Mouse (Mus musculus) heart, postnatal 10 days (tissue): ENCODE measurements around the gene Nudt14. TPM values are rescaled to one million over a fixed set of nuclear protein-coding genes. Genes with fewer than 3 reads are reported as not detected.
A peak's percentile ranks its signal among the peaks of the same experiment; 100 is the strongest.

Source experiments
- DNase-seq, 2 experiments: peaks; one replicate each; pipeline ENCODE4 v3.0.0; 2021
- intact Hi-C: fragments of 180-260 bp; cut with DNase I; formaldehyde crosslinking; loops from one replicate; pipeline ENCODE4 v1.15.1; 2025
- microRNA-seq, 2 experiments: library from miRNA; unstranded; fragments of <30 nt; microRNA quantifications; one replicate each; pipeline ENCODE4 v1.2.0; 2022
- total RNA-seq, 2 experiments: library from RNA; stranded (reverse); gene quantifications; 2 replicates each; pipeline ENCODE4 v1.2.3; 2021

Gene Nudt14
- total RNA-seq, 2 experiments from 2014 or later = 11.7 to 11.8 TPM

DNA sequence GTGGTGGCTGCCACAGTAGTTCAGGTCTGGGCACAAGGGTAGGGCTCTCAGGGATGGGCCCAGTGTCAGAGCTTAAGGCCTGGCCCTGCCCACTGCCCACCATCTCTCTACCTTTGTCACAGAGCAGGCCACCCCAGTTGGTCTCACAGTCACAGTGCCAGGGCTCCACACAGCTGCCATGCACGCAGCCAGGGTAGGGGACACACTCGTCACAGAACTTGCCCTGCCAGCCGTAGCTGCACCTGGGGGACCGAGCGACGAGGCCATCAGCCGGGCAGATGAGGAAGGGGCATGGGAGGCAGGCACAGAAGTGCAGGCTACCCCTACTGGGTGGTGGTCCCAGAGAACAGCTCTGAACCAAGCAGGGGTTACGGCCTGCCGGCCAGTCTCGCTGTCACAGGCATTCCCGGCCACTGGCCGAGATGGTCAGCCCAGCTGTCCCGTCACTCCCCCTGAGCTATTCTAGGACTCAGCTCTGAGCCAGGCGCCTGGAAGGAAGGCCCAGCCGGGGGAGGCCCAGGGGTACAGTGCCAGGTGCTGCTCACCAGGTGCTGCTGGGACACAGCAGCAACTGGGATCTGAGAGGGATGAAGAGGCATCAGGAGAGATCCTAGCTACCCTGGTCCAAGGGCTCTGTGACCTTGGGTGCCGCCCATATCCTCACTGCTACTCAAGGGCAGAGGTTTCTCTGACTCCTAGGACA is 25.1 kb downstream of the Nudt14 start:
- intact Hi-C loops = loop anchor here (5.0 kb wide), 1 partner anchor 40 kb away; no protein-coding TSS in a partner anchor
- DNase-seq = peak; percentile 74 to 77

DNA sequence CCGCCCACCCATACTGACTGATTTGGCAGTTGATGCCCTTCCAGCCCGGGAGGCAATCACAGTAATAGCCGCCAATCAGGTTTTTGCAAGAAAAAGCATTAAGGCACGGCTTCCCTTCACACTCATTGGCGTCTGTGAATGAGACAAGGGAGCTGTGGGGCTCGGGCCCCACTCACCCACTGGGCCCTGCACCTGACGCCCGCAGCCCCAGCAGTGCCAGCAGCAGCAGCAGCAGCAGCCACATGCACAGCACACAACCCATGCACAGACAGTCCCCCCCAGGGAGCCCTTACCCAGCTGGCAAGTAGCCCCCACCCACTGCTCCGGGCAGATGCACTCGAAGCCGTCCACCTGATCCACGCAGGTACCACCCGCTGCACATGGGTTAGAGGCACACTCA is 26.3 kb downstream of the Nudt14 start:
- intact Hi-C loops = loop anchor here (5.0 kb wide), 1 partner anchor 38 kb away; no protein-coding TSS in a partner anchor
- DNase-seq = no peak

DNA sequence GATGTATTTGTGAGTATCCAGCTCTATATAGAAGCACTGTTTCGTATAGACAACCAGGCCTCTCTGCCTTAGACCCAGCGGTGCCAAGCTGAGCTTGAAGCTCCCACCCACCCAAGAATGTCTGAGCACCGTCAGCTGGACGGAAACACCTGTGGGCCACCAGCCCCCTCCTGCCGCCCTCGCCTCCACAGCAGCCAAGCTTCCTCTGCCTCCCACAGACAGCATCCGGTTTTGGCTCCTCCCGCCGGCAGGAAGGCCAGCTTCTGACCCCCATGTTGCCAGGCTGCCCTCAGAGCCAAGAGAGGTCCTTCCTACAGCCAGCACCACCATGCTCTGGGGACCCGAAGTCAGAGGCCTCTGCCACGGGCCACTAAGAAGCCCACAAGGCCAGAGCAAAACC is 27.4 kb downstream of the Nudt14 start:
- peak in 1 of 2 experiments; percentile 50 for DNase-seq

DNA sequence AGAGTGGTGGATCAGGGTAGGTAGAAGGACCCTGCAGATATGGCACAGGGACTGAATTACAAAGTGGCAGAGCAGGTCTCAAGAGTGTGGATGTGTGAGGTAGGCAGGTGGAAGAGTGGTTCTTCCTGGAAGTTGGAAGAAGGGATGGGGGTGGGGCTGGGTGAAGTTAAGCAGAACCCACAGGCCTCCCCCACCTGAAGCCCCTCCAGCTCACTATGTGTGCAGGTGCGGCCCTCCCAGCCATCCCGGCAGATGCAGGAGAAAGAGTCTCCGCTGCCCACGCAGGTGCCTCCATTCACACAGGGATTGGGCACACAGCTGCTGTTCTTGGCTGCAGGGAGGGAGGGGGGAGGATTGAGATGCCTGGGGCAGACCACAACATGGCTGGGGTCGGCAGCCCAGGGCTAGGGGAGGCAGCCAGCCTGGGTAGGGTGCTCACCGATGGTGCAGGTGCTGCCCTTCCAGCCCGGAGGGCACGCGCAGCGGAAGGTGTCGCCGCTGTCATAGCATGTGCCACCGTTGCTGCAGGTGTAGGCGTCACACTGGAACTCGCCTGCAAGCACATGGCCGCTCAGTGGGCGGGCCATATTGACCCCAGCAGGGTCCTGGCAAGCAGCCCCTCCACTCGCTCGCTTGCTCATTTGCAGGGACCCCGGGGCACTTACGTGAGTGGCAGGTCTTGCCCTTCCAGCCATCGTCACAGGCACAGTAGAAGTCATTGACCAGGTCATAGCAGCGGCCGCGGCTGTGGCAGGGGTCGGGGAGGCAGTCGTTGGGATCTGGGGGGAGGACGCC is 28.8 kb downstream of the Nudt14 start:
- DNase-seq = no peak
- intact Hi-C loops = no loop called here

More for the DNA sequence above, 27.4 kb downstream of the Nudt14 start:
- intact Hi-C loops = no loop called here

DNA sequence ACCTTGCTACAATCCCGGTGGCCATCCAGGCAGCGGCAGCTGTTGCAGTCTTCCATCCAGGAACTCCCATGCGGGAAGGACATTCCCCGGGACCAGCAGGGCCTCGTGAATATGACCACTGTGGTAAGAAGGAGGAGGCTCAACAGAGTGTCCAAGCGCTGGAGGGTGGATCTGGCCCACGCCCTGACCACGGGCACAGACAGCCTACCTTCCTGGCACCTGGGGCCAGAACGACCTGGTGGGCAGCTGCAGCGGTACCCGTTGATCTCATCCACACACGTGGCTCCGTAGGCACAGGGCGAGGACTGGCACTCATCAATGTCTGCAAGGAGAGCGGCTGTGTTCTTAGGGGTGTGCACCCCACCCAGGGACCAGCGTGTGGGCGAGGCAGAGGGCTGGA is 30.2 kb downstream of the Nudt14 start:
- intact Hi-C loops = no loop called here
- DNase-seq = no peak

DNA sequence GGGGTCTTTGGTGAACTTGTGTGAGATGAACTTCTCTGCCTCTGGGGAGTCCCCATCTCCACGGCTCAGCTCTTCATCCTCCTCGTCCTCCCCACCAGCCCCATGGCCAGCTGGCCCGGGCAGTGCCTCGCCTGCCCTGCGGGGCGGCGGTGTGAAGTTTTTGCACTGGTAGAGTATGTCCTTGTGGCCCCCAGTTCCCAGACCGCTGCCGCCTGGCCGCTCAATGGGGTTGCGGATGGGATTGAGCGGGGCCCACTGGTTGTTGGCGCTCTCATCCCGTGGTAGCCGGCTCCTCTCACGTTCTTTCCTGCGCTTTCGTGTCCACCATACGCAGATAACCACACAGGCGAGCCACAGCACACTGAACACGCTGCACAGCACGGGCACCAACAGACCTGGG is 32.9 kb downstream of the Nudt14 start:
- intact Hi-C loops = no loop called here
- no peak for DNase-seq

DNA sequence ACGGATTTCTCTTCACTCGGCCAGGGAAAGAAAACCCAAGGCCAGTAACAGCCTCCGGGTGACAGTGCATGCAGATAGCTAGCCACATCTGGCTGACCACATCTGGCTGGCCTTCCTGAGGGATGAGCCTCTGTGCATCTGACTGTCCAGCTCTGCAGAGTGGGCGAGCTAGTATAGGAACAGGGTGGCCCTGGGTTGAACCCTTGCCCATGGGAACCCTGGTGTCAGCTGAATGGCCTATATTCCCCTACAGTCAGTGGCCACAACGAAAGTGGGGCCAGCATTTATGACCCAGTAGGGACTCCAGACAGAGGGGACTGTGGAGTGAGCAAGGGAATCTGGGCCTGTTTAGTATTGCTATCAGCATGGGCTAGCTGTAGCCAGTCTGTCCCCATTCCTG is 36.9 kb downstream of the Nudt14 start:
- DNase-seq = no peak
- intact Hi-C loops = no loop called here

DNA sequence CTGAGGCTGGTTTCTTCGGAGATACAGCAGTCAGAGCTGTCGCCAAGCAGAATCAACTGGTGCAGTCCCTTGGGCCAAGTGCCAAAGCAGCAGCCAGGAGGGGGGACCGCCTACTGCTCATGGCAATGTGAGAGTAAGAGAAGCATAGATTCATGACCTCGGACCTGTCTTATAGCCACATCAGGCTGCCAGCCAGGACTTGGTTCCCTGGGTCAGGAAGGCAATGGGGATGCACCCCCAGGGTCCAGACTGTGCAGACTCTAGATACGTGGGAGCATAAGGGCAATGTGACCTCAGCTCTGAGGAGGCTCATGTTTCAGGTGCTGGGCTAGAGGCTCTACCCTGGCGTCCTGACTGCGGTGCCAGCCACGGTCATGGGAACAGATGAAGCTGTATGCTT is 38.0 kb downstream of the Nudt14 start:
- no peak for DNase-seq

DNA sequence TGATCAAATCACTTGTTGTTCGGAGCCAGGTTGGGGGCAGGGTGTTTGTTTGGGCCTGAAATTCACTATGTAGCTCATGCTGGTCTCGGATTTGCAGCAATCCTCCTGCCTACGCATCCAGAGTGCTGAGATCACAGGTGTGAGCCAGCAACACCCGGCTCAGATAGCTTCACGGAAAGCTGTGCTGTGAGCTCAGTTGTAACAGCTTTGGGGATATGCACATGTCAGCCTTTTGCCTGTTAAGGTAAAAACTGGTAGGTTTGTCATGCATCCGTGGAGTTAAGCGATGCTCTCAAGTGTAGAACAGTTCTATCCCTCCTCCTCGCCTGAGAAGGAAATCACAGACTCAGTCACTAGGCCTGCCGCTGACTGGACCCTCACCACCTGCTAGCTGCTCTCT is 41.3 kb downstream of the Nudt14 start:
- intact Hi-C loops = no loop called here
- DNase-seq = no peak

More for the DNA sequence above, 38.0 kb downstream of the Nudt14 start:
- intact Hi-C loops = no loop called here

DNA sequence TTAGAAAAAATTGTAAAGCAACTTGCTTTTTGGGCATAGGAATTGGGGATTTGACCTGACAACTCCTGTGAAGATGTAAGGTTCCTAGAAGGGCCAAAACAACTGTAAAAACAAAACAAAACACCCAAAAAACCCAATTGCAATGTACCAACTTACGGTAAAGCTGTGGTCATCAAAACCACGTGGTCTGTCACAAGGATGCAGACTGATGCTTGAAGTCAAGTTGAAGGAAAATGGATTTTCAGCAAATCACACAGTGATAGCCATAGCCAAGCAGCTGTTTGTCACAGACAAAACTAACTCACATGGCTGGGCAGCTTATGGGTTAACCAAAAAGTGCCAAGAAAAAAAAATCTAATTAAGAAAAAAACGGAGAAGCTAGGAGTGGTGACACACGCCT is 43.0 kb downstream of the Nudt14 start:
- intact Hi-C loops = no loop called here
- no peak for DNase-seq

DNA sequence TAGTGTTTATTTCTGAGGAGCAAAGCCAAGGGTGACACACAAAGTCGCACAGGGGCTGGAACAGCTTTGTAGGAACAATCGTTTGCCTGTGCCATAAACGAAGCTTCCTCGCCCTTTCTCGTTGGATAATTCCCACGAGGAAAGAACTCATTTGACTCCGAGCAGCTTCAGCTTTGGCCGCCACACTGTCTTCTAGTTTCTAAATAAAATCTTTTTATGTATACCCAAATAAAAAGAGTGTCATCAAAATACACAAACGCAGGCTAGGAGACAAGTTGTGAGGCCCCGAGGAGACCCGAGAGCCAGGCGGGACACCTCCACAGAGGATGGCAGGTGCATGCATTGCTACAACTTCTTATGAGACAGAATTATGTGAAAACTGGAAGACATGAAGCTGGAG is 43.6 kb downstream of the Nudt14 start:
- no peak for DNase-seq
- intact Hi-C loops = no loop called here

DNA sequence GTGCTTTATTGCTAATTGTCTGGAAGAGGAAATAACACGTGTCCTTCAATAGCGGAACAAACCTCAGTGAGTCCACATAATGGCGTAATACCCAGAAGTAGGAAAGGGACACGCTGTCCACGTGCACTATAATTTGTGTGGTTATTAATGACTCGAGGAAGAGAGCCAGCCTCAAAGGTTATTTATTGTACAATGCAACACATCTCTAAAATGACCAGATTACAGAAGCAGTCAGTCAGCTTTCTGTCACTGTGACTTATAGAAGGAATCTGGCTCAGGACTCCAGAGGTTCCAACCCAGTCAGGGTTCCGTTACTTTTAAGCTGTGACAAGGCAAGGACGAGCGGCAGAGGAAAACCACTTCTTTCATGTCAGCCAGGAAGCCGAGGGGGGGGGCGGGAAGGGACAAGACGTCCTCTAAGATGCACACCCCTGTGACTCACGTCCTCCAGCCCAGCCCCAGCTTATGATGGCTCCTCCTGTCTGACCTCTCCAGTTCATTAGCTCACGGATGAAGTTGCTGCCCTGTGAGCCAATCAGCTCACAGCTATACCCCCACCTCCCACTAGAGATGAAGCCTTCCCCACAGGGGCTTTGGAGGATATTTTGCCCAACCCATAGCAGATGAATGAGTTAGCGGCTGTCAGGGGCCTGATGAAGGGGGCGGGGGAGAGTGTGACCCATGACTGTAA is 44.3 kb downstream of the Nudt14 start:
- intact Hi-C loops = no loop called here
- peak; percentile 60 to 63 for DNase-seq

DNA sequence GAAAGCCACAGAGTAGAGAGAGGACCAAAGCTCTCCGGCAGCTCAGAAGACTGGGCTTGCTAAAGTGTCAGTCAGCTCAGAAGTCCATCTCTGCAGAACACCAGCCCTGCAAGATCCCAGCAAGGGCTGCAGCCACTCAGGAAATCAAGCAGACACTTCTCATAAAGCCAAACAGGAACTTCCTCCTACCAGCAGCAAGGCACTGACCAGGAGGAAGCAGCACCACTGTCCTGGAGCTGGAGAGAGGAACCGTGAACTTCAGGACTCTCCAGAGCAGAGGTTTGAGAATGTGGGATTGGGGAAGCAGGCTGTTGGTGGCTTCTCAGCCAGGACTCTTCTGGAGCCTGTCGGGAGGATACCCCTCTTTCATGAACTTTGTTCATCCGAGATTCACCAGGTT is 47.0 kb downstream of the Nudt14 start:
- intact Hi-C loops = no loop called here
- DNase-seq = peak in 1 of 2 experiments; percentile 29

DNA sequence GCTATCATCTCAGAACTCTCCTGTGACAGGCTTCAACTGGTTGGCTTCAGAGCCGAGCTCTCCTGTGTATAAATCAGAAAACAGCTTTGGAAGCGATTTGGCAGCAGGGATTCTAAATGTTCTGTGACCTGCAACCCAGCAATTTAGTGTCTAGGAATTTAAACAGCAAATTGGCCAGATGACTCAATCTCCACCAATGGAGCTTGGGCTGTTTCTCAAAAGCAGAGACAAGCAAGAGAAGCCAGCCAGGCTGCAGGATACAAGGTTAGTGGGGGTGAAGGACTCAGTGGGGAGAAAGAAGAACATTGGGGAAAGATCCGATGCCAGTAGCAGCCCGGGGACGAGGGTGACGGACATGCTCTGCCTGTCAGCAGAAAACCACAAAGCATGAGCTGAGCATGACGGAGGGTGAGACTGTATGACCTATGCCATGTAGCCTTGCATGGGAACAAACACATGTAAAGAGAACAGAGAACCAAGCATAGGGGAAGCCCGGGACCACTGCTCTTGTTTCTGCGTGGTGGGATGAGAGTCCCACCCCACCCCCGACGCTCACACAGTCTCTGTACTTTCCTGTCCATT is 47.5 kb downstream of the Nudt14 start:
- intact Hi-C loops = no loop called here
- DNase-seq = no peak

DNA sequence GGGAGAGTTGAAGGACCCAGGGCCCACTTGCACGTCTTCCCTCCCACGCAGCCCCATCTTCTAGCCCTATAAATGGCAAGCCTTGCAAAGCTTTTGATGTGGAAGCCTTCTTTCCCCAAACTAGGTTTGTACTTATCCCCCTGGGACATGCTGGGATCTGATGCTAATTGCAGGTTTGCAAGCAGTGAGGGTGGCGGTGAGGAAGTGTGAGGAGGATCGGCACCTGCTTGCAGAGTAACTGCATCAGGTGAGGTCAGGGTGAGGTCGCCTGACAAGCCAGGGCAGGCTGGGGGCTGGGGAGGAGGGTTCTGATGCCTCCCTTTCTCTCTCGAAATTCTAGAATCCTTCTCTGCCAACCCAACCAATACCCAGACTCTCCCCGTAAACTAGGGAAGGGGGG is 56.5 kb downstream of the Nudt14 start:
- DNase-seq = no peak
- intact Hi-C loops = no loop called here

Small RNA genes lying within 50 kb of the gene (microRNA-seq; reads per million reads assigned to microRNA genes)
- 0 to 0.24 reads per million in 2 experiments for gene Mir6941

Other genes starting within 250 kb of the Nudt14 start
- gene Cep170b, start 221.7 kb downstream of the Nudt14 start, total RNA-seq = 10 to 100 TPM; 11.3 to 11.9 TPM
- 1 to 10 TPM; 5.7 to 5.8 TPM for gene Pld4, start 181.5 kb downstream of the Nudt14 start, total RNA-seq
- gene Ahnak2, start 139.5 kb downstream of the Nudt14 start, total RNA-seq = 10 to 100 TPM; 13.6 to 17.4 TPM
- gene Clba1, start 133.2 kb downstream of the Nudt14 start, total RNA-seq = 1 to 10 TPM; 2.4 to 3.1 TPM
- gene Cdca4, start 112.7 kb downstream of the Nudt14 start, total RNA-seq = 10 to 100 TPM; 13.7 to 16.6 TPM
- gene Gpr132, start 73.9 kb downstream of the Nudt14 start, total RNA-seq = under 1 TPM; 0.17 to 0.19 TPM
- 10 to 100 TPM; 36.1 to 38.5 TPM for gene Jag2, start 12.3 kb downstream of the Nudt14 start, total RNA-seq
- gene Btbd6, start 34.4 kb upstream of the Nudt14 start, total RNA-seq = 10 to 100 TPM; 22.9 to 24.5 TPM
- 10 to 100 TPM; 29.3 to 35.8 TPM for gene Brf1, start 58.6 kb upstream of the Nudt14 start, total RNA-seq
- 10 to 100 TPM; 29.3 to 30.4 TPM for gene Pacs2, start 72.4 kb upstream of the Nudt14 start, total RNA-seq
- under 1 TPM in 1 of 2 experiments, not detected in 1; 0.41 TPM for gene Tex22, start 132.4 kb upstream of the Nudt14 start, total RNA-seq
- gene Mta1, start 156.2 kb upstream of the Nudt14 start, total RNA-seq = 10 to 100 TPM; 50.1 TPM
- 1,000 to 10,000 TPM; 1,259 to 1,405 TPM for gene Crip2, start 198.1 kb upstream of the Nudt14 start, total RNA-seq
- 100 to 1,000 TPM; 260 to 267 TPM for gene Crip1, start 204.2 kb upstream of the Nudt14 start, total RNA-seq
- gene Tedc1, start 214.3 kb upstream of the Nudt14 start, total RNA-seq = 1 to 10 TPM; 2.5 to 2.8 TPM
- under 1 TPM; 0.43 to 0.97 TPM for gene Tmem121, start 243.8 kb upstream of the Nudt14 start, total RNA-seq